Mouse (Mus musculus): ENCODE data around the gene Trim63.

- TF ChIP-seq CTCF (IDR thresholded peaks at IDR 0.05; ENCODE audit: low read depth, low read length) = no peak
- no peak for TF ChIP-seq POLR2A (IDR thresholded peaks at IDR 0.05; ENCODE audit: extremely low read depth, insufficient read depth, low read length)
These were observed 38.8 kb downstream of the Trim63 start for GRCm38 (mm10) chr4:134353527-134354409.
